Mouse (Mus musculus): Measurements from ENCODE around the gene Rnaset2b. TPM values are rescaled to one million over a fixed set of nuclear protein-coding genes. Genes with fewer than 3 reads are reported as not detected.
"Not testable (repeated sequence)": the region's sequence is repeated elsewhere in the genome, so short reads cannot be mapped to it uniquely, and the experiment has no call there.

Gene Rnaset2b
- polyA plus RNA-seq (2016; fragmentation: Nextera tagmentation; extraction: Ambion mirVana): 150 and 164 TPM in 2 replicates

- not testable (repeated sequence) for H3K27me3 ChIP-seq; H3K4me1 ChIP-seq; H3K27ac ChIP-seq; H3K4me2 ChIP-seq (replicated peaks); H3K4me3 ChIP-seq; H3K36me3 ChIP-seq; H3K9me3 ChIP-seq; H3K9ac ChIP-seq; ATAC-seq (ENCODE audit: insufficient number of reproducible peaks, insufficient read depth, low FRiP score, low TSS enrichment)
- WGBS: 100% methylated on average over 1 of the region's 8 CpGs
Observed at GRCm38 (mm10) chr17:6970334-6970733, at the start of gene Rnaset2b. Gene Rnaset2b, plus strand, starts transcription at chr17:6970634.

GRCm38 (mm10) chr17:6931625-6932024 lies 38.8 kb upstream of the Rnaset2b start:
- H3K27me3 ChIP-seq; ATAC-seq (ENCODE audit: insufficient number of reproducible peaks, insufficient read depth, low FRiP score, low TSS enrichment); H3K9ac ChIP-seq; H3K4me2 ChIP-seq (replicated peaks); H3K9me3 ChIP-seq; H3K4me3 ChIP-seq; H3K4me1 ChIP-seq; H3K27ac ChIP-seq; H3K36me3 ChIP-seq: not testable (repeated sequence)
- 98% methylated on average over 7 of the region's 7 CpGs for WGBS

- not testable (repeated sequence) for H3K4me2 ChIP-seq (replicated peaks); H3K27me3 ChIP-seq; H3K36me3 ChIP-seq; H3K4me1 ChIP-seq; H3K27ac ChIP-seq; H3K4me3 ChIP-seq; ATAC-seq (ENCODE audit: insufficient number of reproducible peaks, insufficient read depth, low FRiP score, low TSS enrichment); H3K9me3 ChIP-seq; H3K9ac ChIP-seq
- WGBS: no CpG with 5 or more reads among the region's 4 CpGs
Observed at GRCm38 (mm10) chr17:6942560-6942959, 27.9 kb upstream of the Rnaset2b start.

GRCm38 (mm10) chr17:6947637-6947983 lies 22.8 kb upstream of the Rnaset2b start:
- H3K9me3 ChIP-seq; H3K9ac ChIP-seq; H3K36me3 ChIP-seq; ATAC-seq (ENCODE audit: insufficient number of reproducible peaks, insufficient read depth, low FRiP score, low TSS enrichment); H3K4me1 ChIP-seq; H3K27ac ChIP-seq; H3K27me3 ChIP-seq: not testable (repeated sequence)
- no CpG with 5 or more reads among the region's 8 CpGs for WGBS
- peak overlapping the region; percentile 52 for H3K4me3 ChIP-seq
- peak overlapping the region; percentile 48 for H3K4me2 ChIP-seq (replicated peaks)

- H3K27ac ChIP-seq: peak within 1 kb of the TSS; percentile 83
- peak within 1 kb of the TSS; percentile 48 for H3K4me2 ChIP-seq (replicated peaks)
- under 1% methylated on average over 67 of the region's 73 CpGs for WGBS
- peak; percentile 96 for ATAC-seq (ENCODE audit: insufficient number of reproducible peaks, insufficient read depth, low FRiP score, low TSS enrichment)
- H3K9ac ChIP-seq: peak within 1 kb of the TSS; percentile 59
- not testable (repeated sequence) for H3K9me3 ChIP-seq, H3K4me1 ChIP-seq, H3K36me3 ChIP-seq, H3K27me3 ChIP-seq
- peak within 1 kb of the TSS; percentile 52 for H3K4me3 ChIP-seq
Observed at GRCm38 (mm10) chr17:6947984-6948768, 22.3 kb upstream of the Rnaset2b start, which contains the start of gene Rsph3b. Gene Rsph3b, minus strand, starts transcription at chr17:6948682.

GRCm38 (mm10) chr17:6948769-6949228 lies 21.6 kb upstream of the Rnaset2b start:
- H3K9me3 ChIP-seq, H3K27me3 ChIP-seq, H3K4me1 ChIP-seq, H3K36me3 ChIP-seq: not testable (repeated sequence)
- Histone ChIP-seq H3K4me3 (peak overlapping the region; percentile 52), H3K4me2 (replicated peaks) (peak overlapping the region; percentile 48), H3K9ac (peak overlapping the region; percentile 59), H3K27ac (peak overlapping the region; percentile 83)
- peak; percentile 23; the same call in 1 of the 2 replicates for ATAC-seq (ENCODE audit: insufficient number of reproducible peaks, insufficient read depth, low FRiP score, low TSS enrichment)
- WGBS: 12% methylated on average over 9 of the region's 9 CpGs

- not testable (repeated sequence) for ATAC-seq (ENCODE audit: insufficient number of reproducible peaks, insufficient read depth, low FRiP score, low TSS enrichment); H3K9ac ChIP-seq
- WGBS: 85% methylated on average over 7 of the region's 8 CpGs
Observed at GRCm38 (mm10) chr17:6958881-6959280, 11.6 kb upstream of the Rnaset2b start.

GRCm38 (mm10) chr17:6959543-6960259 lies 10.7 kb upstream of the Rnaset2b start:
- H3K36me3 ChIP-seq; H3K9me3 ChIP-seq; H3K4me1 ChIP-seq; H3K27me3 ChIP-seq; H3K27ac ChIP-seq; H3K9ac ChIP-seq; ATAC-seq (ENCODE audit: insufficient number of reproducible peaks, insufficient read depth, low FRiP score, low TSS enrichment): not testable (repeated sequence)
- 58% methylated on average over 5 of the region's 6 CpGs for WGBS
- H3K4me2 ChIP-seq (replicated peaks): peak overlapping the region; percentile 44
- peak overlapping the region; percentile 48 for H3K4me3 ChIP-seq

More at GRCm38 (mm10) chr17:6958881-6959280, 11.6 kb upstream of the Rnaset2b start:
- not testable (repeated sequence) for H3K4me2 ChIP-seq (replicated peaks); H3K36me3 ChIP-seq; H3K27me3 ChIP-seq; H3K4me3 ChIP-seq; H3K27ac ChIP-seq; H3K4me1 ChIP-seq; H3K9me3 ChIP-seq

- Histone ChIP-seq H3K4me2 (replicated peaks) (peak overlapping the region; percentile 44), H3K9ac (0 out of 2 replicates have a peak overlapping the region, but pooled peaks have one; percentile 63), H3K4me3 (peak overlapping the region; percentile 48)
- not testable (repeated sequence) for H3K36me3 ChIP-seq; ATAC-seq (ENCODE audit: insufficient number of reproducible peaks, insufficient read depth, low FRiP score, low TSS enrichment); H3K27ac ChIP-seq; H3K4me1 ChIP-seq; H3K9me3 ChIP-seq; H3K27me3 ChIP-seq
- under 1% methylated on average over 12 of the region's 12 CpGs for WGBS
Observed at GRCm38 (mm10) chr17:6960349-6960748, 10.1 kb upstream of the Rnaset2b start.

GRCm38 (mm10) chr17:6960776-6961175 lies 9.7 kb upstream of the Rnaset2b start, which contains the start of gene Tagap1:
Gene Tagap1, minus strand, starts transcription at chr17:6961156.
- WGBS: 2% methylated on average over 29 of the region's 51 CpGs
- peak within 1 kb of the TSS; percentile 48 for H3K4me3 ChIP-seq

GRCm38 (mm10) chr17:6961181-6962000 lies 9.0 kb upstream of the Rnaset2b start:
- Histone ChIP-seq H3K4me2 (replicated peaks) (peak overlapping the region; percentile 39), H3K4me3 (peak overlapping the region; percentile 20; the same call in 1 of the 2 replicates)
- H3K9ac ChIP-seq, H3K9me3 ChIP-seq, H3K27me3 ChIP-seq, H3K36me3 ChIP-seq, H3K27ac ChIP-seq, H3K4me1 ChIP-seq: not testable (repeated sequence)
- WGBS: 2% methylated on average over 21 of the region's 48 CpGs
- peak; percentile 91 for ATAC-seq (ENCODE audit: insufficient number of reproducible peaks, insufficient read depth, low FRiP score, low TSS enrichment)

More at GRCm38 (mm10) chr17:6960776-6961175, 9.7 kb upstream of the Rnaset2b start, which contains the start of gene Tagap1:
- not testable (repeated sequence) for H3K27me3 ChIP-seq; H3K36me3 ChIP-seq; H3K9me3 ChIP-seq; H3K27ac ChIP-seq; ATAC-seq (ENCODE audit: insufficient number of reproducible peaks, insufficient read depth, low FRiP score, low TSS enrichment); H3K4me1 ChIP-seq
- Histone ChIP-seq H3K9ac (peak within 1 kb of the TSS; percentile 63; the same call in 1 of the 2 replicates), H3K4me2 (replicated peaks) (peak within 1 kb of the TSS; percentile 44)

All from embryonic facial prominence, embryonic 12.5 days (tissue).